Mouse (Mus musculus): ENCODE data around the gene Zfp672.

Zfp672 gene

DNA sequence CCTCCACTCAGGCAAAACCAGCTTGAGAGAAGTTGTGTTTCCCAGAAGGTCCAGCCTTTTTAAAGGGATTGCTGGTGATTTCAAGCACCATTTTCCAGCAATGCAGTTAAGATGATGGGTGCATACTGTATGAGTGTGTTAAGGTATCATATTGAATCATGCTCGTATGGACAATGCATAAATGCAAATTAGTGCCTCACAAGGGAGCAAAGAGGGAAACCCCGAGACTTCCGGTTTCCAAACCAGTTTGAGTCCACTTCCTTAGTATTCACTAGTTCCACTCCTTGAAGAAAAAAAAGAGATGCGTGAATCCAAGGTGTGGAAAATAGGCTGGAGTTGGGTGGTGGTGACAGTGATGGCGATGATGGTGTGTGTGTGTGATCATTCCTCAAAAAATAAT, 47.6 kb downstream of the Zfp672 start:
- DNase-seq (ENCODE audit: low spot score in 2 of 2) = no peak

DNA sequence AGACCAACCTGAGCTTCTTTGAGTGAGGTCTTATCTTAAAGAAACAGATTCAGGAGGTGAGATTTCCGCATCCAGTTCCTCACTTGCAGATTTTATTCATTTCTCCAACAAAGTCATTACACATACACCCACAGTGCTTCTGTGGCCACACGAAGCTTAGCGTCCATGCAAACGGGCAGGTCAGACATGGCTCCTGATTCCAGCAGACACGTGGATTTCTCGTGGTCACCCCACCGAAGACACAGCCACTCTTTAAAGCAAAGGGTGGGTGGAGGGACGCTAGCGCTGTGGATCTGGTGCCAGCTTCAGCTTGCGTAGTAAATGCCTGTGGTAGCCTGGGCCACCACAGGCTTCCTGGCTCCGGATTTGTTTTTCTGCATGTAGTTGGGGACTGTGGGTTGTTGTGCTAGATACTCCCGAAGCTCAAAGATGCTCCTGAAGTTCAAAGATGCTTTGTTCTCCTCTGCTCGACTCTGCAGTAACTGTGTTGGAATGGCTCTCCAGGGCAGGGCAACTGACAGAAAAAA, 48.1 kb downstream of the Zfp672 start:
- no peak for DNase-seq (ENCODE audit: low spot score in 2 of 2)

DNA sequence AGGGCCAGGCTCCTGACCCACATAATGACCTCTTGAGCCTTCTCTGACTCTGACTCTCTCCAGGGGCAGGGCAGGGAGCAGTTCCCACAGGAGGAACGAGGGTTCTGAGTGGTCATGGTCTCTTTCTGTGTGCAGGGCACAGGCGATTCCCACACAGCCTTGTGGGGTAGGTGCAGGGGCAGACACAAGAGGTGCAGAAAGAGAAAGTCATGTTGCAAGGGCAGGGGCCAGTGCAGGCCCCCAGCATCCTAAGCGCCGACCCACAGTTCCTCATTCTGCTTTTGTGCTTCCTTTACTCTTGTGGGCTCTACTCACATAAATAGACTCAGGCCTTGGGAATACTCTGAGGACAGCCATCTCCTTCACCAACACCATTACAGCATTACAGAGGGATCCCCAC, 54.4 kb downstream of the Zfp672 start:
- DNase-seq (ENCODE audit: low spot score in 2 of 2) = no peak

DNA sequence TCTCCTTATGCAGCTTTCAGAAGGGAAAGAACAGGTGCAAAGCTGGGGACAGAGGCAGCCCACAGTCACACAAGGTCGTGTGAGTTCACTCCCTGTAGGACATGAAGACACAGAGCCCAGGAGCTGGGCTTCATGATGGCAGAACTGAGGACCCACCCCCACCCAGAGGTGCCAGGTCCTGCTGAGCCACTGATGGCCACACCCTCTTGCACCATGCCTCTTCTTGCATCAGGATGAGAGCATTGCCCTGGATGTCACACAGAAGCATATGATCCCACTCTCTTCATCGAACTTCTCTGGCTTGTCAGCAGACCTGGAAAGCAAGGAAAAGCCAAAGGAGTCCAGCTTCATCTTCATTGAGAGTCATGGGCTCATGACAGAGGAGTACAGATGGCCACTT, 55.6 kb downstream of the Zfp672 start, which contains the start of gene 4930438A08Rik:
4930438A08Rik (plus strand) TSS at position 228 of the 400 bp plus-strand sequence.
- DNase-seq (ENCODE audit: low spot score in 2 of 2) = no peak

DNA sequence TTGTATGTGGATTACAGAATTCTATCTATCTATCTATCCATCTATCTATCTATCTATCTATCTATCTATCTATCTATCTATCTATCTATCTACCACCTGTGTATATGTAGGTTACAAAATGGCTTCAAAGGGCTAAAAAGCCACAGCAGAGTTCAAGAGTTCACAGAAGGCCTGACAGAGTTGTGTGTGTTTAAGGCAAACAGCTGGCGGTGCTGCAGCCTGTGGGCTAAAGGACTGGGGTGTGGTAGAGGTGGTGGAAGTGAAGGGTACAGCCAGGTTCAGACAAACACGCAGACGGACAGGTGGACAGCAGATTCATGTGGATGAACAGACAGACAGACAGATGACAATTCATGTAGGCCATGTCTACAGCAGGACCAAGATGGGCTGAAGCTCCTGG, 61.9 kb downstream of the Zfp672 start:
- DNase-seq (ENCODE audit: low spot score in 2 of 2) = no peak
